Mouse (Mus musculus) T-helper 1 cell (primary cell): ENCODE results near the gene Trim65.
"Not testable (repeated sequence)": the region's sequence is repeated elsewhere in the genome, so short reads cannot be mapped to it uniquely, and the experiment has no call there.

Source experiments
- in situ Hi-C: fragments of 300-600 bp; cut with MboI, MseI; formaldehyde crosslinking; loops from one replicate; pipeline ENCODE4 v1.15.1; 2025; ENCODE audit warnings: high pct_unique_total_duplicates

Trim65 gene

DNA sequence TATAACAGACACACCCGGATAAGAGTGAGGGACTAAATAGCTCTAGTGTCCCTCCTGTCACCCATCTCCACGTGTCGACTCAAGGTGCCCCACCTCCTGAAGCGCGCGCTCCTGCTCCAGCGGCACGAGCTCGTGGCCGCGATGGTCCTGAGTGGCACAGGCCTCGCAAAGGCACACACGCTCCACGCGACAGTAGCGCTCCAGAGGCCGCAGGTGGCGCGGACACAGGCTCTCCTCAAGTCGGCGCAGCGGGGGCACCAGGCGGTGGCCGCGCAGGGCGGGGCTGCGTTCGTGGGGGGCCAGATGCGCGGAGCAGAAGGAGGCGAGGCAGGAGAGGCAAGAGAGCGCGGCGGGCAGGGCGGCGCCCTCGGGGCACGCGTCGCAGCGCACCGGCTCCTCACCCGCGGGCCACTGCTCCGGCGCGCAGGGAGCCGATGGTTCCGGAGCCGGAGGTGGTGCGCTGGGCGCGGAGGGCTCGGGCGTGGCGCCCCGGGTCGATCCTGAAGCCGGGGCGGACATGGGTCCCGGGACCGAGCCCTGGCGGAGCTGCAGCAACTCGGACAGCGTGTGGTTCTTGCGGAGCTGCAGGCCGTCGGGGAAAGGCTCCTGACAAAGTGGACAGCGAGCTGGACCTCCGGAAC is 21.4 kb downstream of the Trim65 start:
- in situ Hi-C loops, result no loop called here

- in situ Hi-C loops, result no loop called here
These were observed 22.3 kb downstream of the Trim65 start for GRCm38 (mm10) chr11:116108464-116109137.

GRCm38 (mm10) chr11:116107777-116108285 is 23.1 kb downstream of the Trim65 start:
- in situ Hi-C loops, result no loop called here

DNA sequence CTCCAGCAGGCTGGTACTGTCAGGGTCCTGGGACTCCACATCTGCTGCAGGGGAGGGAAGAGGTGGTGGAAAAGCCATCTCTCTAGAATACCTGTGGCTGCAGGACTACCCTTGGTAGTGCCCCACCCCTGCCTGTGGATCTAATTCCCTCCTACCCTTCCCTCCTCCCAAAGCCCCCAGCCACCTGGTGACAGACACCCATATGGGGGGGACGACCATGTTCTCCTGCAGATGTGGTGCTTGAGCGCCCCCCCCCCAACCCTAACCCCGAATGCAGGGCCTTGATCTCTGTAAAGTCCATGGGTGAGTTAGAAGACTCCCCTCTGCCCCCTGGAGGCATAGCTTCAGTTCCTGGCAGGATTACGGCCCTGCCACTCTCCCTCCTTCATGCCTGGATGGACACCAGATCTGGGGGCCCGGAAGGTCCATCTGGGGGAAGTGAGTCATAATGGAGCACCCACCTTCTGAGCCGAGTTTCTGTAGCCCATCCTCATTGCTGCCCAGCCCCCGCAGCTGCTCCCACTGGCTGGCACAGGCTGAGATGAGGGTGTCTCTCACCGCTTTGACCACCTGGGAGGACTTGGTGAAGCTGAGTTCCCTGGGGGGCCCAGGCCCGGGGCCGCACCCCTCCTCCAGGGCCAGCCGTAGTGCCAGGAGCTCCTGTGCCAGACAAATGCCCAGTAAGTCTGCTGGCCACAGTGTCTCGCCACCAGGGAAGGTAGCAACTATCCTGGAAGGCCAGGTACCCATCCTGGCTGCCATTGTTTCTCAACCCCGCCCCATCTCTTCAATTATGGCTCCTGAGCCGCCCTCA is 23.8 kb downstream of the Trim65 start:
- in situ Hi-C loops, result no loop called here

- in situ Hi-C loops, result no loop called here
These were observed 24.6 kb downstream of the Trim65 start for GRCm38 (mm10) chr11:116106154-116106962.

- in situ Hi-C loops, result no loop called here
These were observed 25.9 kb downstream of the Trim65 start for GRCm38 (mm10) chr11:116105065-116105464.

- in situ Hi-C loops, result no loop called here
These were observed 26.8 kb downstream of the Trim65 start for GRCm38 (mm10) chr11:116104006-116104646.

DNA sequence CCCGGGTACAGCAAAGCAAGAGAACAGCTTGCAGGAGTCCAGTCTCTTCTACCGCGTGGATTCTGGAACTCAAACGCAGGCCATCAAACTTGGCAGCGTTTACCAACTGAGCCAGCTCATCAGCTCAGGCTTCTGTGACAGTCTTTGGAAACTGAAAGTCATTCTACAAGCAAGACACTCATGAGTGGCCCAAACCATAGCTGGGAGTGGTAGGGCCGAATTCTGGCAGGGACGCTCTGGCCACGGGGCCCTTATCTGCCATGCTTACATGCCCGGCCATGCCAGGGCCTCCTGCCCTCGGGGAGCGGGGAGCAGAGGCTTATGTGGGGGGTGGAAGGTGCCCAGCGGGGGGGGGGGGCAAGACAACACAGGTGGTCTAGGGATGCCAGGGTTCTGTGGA is 27.4 kb downstream of the Trim65 start:
- in situ Hi-C loops, result no loop called here

- in situ Hi-C loops, result no loop called here
These were observed 28.5 kb downstream of the Trim65 start for GRCm38 (mm10) chr11:116102472-116102871.

DNA sequence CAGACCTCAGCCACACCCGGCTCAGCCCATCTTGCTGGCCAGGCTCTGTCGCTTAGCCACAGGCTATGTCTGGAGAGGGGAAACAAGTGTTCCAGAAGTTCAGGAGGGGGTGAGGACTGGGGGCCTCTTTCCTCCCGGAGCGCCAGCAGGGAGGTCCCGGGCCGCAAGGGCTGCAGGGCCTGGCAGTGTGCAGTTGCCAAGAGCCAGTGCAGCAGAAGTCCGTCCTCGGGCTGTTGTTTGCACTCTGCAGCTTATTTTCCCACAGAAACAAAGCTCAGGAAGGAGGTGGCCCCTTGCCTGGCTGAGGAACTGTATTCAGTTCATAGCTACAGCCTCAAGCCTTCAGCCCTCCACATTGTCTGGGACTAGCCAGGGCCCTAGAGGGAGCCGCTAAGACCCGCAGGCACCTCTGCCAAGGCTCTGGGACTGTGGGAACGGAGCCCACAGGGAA is 29.0 kb downstream of the Trim65 start:
- in situ Hi-C loops, result no loop called here

GRCm38 (mm10) chr11:116100839-116101238 is 30.1 kb downstream of the Trim65 start:
- in situ Hi-C loops, result no loop called here

DNA sequence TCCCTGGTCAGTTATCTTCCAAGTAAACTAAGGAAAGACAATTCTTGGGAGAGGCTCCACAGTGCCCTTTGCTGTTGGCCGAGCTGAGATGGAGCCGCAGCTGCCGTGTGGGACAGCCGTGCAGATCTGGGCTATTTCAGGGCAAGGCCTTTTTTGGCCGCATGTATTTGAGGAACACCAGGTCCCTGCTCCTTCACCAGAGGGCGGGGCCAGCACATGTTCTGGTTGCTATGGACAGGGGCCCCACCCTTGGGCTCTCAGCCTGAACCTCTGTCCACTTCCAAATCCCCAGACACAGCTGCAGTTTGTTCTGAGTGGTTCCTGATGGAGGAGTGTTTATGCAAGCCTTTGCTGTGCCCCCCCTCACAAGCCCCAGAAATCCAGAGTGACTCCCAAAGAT is 30.5 kb downstream of the Trim65 start:
- in situ Hi-C loops, result no loop called here

DNA sequence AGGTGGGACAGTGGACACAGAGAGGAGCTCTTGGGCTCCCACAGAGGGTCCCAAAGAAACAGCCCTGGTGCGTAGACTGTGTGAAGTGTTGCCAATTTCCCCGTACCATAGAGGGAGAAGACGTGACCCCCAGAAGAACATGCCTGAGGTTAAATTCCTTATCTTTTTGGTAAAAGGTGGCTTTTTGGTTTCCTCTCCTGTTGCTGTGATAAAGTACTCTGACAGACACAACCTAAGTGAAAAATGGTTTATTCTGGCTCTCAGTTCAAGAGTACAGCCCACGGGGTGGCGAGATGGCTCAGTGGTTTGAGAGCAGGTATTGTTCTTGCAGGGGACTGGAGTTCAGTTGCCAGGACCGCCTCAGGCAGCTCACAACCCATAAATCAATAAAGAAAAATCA is 31.5 kb downstream of the Trim65 start:
- in situ Hi-C loops, result no loop called here

GRCm38 (mm10) chr11:116098711-116099460 is 32.0 kb downstream of the Trim65 start:
- in situ Hi-C loops, result no loop called here

DNA sequence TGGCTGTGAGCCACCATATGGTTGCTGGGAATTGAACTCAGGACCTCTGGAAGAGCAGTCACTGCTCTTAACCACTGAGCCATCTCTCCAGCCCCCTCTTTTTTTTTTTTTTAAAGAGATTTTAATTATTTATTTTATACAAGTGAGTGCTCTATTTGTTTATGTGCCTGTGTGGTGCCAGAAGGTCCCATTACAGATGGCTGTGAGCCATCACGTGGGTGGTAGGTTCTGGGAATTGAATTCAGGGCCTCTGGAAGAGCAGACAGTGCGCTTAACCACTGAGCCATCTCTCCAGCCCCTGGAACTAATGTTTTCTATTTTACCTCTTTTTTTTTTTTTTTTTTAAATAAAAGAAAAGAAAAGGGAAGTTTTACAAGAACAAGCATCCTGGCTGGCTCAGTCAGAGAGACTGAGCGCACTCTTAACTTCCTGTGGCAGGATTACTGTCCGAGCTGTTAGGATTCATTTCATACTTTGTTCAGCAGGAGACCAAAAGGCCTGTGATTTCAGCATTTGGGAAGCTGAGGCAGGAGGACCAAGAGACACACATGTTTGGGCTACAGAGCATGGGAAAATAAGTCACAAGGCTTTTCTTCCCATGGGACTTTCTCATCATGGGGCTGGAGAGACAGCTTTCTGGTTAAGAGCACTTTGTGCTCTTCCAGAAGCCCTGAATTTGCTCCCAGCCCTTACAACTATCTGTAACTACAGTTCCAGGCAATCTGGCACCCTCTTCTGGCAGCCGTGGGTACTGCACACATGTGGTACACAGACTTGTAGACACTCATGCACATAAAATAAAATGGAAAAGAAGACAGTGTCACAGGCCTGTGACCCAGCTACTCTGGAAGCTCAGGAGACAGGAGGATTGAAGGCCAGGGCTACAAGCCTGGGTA is 34.5 kb downstream of the Trim65 start:
- in situ Hi-C loops, result no loop called here

DNA sequence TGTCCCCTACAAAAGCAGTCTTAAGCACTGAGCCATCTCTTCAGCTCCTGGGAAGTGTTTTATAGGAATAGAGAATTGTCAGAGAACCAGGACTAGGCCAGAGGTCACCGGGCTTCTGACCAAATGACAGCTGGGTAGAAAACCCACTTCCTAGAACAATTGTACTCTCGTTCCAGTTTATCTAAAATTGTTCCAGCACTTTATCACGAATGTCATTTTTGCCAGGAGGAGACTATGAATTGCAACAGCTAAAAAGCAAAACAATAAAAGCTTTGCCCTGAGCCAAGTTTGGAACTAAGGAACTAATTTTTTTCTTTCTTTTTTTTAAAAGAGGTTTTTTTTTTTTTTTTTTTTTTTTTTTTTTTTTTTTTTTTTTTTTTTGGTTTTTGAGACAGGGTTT is 35.4 kb downstream of the Trim65 start:
- in situ Hi-C loops, result no loop called here

GRCm38 (mm10) chr11:116093771-116094565 is 37.0 kb downstream of the Trim65 start:
- in situ Hi-C loops, result no loop called here

DNA sequence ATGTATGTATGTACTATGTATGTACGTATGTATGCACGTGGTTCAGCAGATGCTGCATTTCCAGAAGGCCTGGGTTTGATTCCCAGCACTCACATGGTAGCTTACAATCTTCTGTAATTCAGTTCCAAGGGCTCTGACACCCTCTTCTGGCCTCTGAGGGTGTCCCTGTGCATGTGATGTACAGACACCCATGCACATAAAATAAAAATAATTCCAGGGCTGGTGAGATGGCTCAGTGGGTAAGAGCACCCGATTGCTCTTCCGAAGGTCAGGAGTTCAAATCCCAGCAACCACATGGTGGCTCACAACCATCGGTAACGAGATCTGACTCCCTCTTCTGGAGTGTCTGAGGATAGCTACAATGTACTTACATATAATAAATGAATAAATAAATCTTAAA is 38.0 kb downstream of the Trim65 start:
- in situ Hi-C loops, result not testable (repeated sequence)
